Mouse (Mus musculus) neural tube, embryonic 13.5 days (tissue): ENCODE data around the gene Adsl. TPM values are rescaled to one million over a fixed set of nuclear protein-coding genes. Genes with fewer than 3 reads are reported as not detected.

ENCODE experiments used
- ATAC-seq: fragments of 200-750 bp; cut with Nextera tagmentation; 2 replicates; pipeline ENCODE4 v1.8.0; 2017; ENCODE audit warnings: low read depth, mild to moderate bottlenecking, moderate TSS enrichment, moderate library complexity
- H3K27ac ChIP-seq: fragments of 300-500 bp; sonication (generic); replicated peaks from 2 replicates; pipeline ENCODE4 v1.5.1; 2015; ENCODE audit warnings: moderate library complexity, mild to moderate bottlenecking, inconsistent platforms
- H3K27me3 ChIP-seq: fragments of 300-500 bp; sonication (generic); 2 replicates; pipeline ENCODE4 v1.6.1; 2015; ENCODE audit warnings: mild to moderate bottlenecking, inconsistent platforms
- H3K36me3 ChIP-seq: fragments of 300-500 bp; sonication (generic); 2 replicates; pipeline ENCODE4 v1.6.1; 2015; ENCODE audit warnings: mild to moderate bottlenecking, inconsistent platforms
- H3K4me1 ChIP-seq: fragments of 300-500 bp; sonication (generic); replicated peaks from 2 replicates; pipeline ENCODE4 v1.6.1; 2015; ENCODE audit warnings: inconsistent platforms
- H3K4me2 ChIP-seq: fragments of 300-500 bp; sonication (generic); 2 replicates; pipeline ENCODE4 v1.6.1; 2015; ENCODE audit warnings: inconsistent platforms, mild to moderate bottlenecking, moderate library complexity
- H3K4me3 ChIP-seq: fragments of 300-500 bp; sonication (generic); 2 replicates; pipeline ENCODE4 v1.5.1; 2015; ENCODE audit warnings: mild to moderate bottlenecking, inconsistent platforms
- H3K9ac ChIP-seq: fragments of 300-500 bp; sonication (generic); 2 replicates; pipeline ENCODE4 v1.6.1; 2015; ENCODE audit warnings: moderate library complexity, mild to moderate bottlenecking, inconsistent platforms
- H3K9me3 ChIP-seq: fragments of 300-500 bp; sonication (generic); 2 replicates; pipeline ENCODE4 v1.6.1; 2016; ENCODE audit warnings: inconsistent platforms
- WGBS: fragments of 180-500 bp; shearing (Covaris S2); methylation state at CpG from one replicate; pipeline ENCODE4 v1.1.7; 2015; 5-methylcytosine and 5-hydroxymethylcytosine counted together
- polyA plus RNA-seq: library from polyadenylated mRNA; unstranded; fragments of >200 nt; fragmentation: Nextera tagmentation; extraction: Ambion mirVana; gene quantifications from 2 replicates; pipeline ENCODE4 v1.2.1, GENCODE M21; 2015

The Adsl gene
- polyA plus RNA-seq, 1 experiment from 2014 or later = 90.5 TPM

DNA sequence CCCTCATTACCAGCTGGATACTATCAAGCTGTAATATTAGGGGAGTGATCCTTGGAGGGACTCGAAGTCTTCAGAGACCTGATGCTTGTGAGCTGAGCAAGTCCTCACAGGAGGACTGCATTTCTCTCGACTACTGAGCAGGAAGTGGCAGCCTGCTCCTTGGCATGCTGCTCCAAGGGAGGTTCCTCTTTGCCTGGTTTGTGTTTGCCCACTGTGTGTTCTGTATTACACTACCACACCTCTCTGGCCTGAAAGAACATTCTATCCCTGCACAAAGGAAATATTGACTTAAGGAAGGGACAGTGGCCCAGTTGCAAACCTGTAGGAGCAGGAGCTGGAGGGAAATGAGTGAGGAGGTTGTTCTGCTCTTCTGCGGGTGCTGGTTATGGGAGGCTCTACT lies 41.4 kb downstream of the Adsl start:
- Histone ChIP-seq H3K4me3 (no peak overlapping the region), H3K36me3 (no peaks in the 10 kb centered on the region), H3K9me3 (no peaks in the 10 kb centered on the region), H3K9ac (no peak overlapping the region), H3K4me2 (no peak overlapping the region), H3K4me1 (no peaks in the 10 kb centered on the region), H3K27ac (no peak overlapping the region), H3K27me3 (no peaks in the 10 kb centered on the region)
- no peak for ATAC-seq
- 74% methylated on average over 3 of the region's 3 CpGs for WGBS

DNA sequence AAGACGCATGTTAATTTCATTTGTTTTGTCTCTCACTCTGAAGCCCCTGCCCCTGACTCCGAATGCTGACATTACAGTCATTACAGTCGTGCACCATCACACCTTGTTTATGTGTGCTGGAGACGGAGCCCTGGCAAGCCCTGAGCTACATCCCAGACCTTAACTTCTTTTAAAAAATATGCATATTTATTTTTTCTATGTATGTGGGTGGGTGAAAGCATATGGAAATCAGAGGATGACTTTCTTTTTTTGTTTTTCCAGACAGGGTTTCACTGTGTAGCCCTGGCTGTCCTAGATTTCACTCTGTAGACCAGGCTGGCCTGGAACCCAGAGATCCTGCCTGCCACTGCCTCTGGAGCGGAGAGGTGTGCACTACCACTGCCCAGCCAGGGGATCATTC lies 46.7 kb downstream of the Adsl start:
- no peak overlapping the region for H3K27ac ChIP-seq

DNA sequence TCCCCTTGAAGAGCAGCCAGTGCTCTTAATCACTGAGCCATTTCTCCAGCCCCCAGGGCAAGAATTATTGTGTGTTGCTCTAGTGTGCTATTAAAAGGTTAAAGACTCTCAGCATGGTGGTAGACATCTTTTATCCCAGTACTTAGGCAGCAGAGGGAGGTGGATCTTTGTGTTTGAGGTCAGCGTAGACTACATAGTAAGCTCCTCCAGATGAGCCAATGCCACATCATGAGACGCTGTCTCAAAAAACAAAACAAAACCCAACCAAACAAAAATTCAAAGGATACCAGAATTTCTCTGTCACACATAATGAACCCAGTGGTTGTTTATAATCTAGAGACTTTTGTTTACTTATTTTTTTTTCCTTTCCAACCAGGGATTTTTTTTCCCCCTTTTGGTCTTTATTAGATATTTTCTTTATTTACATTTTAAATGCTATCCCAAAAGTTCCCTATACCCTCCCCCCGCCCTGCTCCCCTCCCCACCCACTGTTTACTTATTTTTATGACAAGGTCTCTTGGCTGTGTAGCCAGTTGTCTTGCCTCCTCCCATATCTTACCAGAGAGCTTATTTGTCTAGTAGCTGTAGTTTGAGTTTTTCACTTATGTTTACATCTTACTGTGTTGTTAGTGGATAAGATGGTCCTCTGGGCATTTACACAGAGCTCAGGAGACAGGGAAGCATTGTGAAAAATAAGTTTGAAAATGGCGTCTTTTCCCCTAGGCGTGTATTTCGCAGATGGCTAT lies 48.0 kb downstream of the Adsl start:
- Histone ChIP-seq H3K4me2 (no peak overlapping the region), H3K4me1 (0 out of 2 replicates have a peak, but pooled peaks cover 5% of the 10 kb centered on the region), H3K27me3 (no peaks in the 10 kb centered on the region), H3K36me3 (no peaks in the 10 kb centered on the region), H3K4me3 (no peak overlapping the region), H3K9me3 (no peaks in the 10 kb centered on the region), H3K27ac (no peak overlapping the region), H3K9ac (no peak overlapping the region)
- no peak for ATAC-seq
- WGBS = 79% methylated on average over 6 of the region's 6 CpGs

More for the DNA sequence above, 46.7 kb downstream of the Adsl start:
- H3K9ac ChIP-seq = no peak overlapping the region
- ATAC-seq = no peak
- H3K4me2 ChIP-seq = no peak overlapping the region
- H3K36me3 ChIP-seq = no peaks in the 10 kb centered on the region
- no peaks in the 10 kb centered on the region for H3K4me1 ChIP-seq
- H3K9me3 ChIP-seq = no peaks in the 10 kb centered on the region
- 86% methylated on average over 5 of the region's 5 CpGs for WGBS
- no peak overlapping the region for H3K4me3 ChIP-seq
- H3K27me3 ChIP-seq = no peaks in the 10 kb centered on the region

DNA sequence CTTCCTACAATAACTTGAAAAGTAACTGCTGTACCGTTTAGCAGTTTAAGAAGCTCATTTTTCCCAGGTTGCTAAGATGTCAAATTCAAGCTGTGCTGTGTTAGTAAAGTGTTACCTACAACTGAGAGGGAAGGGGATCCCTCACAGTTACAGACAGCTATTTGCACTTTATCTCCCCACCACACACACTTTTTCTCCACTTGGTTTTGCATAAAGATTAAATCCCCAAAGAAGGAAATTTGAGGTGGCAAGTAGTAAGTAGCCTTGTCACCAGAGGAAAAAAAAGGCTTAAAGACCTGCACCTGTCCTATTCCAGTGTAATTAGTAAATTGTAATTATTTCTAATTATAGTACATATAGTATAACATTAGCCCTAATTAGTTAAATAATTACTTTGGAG lies 48.8 kb downstream of the Adsl start:
- Histone ChIP-seq H3K4me1 (0 out of 2 replicates have a peak, but pooled peaks cover 5% of the 10 kb centered on the region), H3K27ac (no peak overlapping the region), H3K9me3 (no peaks in the 10 kb centered on the region), H3K4me3 (no peak overlapping the region), H3K9ac (no peak overlapping the region), H3K4me2 (no peak overlapping the region), H3K27me3 (no peaks in the 10 kb centered on the region), H3K36me3 (no peaks in the 10 kb centered on the region)
- WGBS = 82% methylated on average over 1 of the region's 1 CpGs
- no peak for ATAC-seq

DNA sequence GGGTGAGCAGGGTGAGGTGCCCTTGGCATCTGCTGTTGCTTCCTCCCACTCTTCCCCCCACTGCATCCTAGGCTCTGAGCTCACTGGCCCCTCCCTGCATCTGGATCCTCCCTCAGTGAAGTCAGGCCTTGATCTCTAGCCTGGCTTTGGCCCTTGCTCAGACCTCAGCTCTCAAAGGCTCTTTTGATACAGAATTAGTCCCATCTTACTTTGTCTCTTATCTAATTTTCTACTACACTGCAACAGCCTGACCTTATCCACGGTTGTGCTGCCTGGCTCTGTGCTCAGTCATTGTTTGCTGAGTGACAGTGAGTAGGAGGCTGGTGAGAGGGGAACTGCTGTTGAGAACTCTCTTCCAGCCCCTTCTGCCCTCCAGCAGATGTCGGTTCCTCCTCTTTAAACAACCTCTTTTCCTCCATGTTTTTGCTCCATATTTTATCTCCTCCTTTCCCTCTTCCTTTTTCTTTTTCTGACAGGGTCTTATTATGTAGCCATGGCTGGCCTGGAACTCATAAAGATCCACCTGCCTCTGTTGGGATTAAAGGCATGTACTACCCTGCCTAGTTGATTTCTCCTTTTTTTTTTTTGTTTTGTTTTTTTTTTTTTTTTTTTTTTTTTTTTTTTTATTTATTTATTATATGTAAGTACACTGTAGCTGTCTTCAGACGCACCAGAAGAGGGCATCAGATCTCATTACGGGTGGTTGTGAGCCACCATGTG lies 52.3 kb downstream of the Adsl start:
- no peak for ATAC-seq
- Histone ChIP-seq H3K9ac (peak overlapping the region; percentile 22; the same call in 1 of the 2 replicates), H3K27me3 (no peaks in the 10 kb centered on the region), H3K4me3 (no peak overlapping the region), H3K4me2 (no peak overlapping the region), H3K4me1 (0 out of 2 replicates have a peak, but pooled peaks cover 5% of the 10 kb centered on the region), H3K9me3 (no peaks in the 10 kb centered on the region), H3K36me3 (peaks cover 29% of the 10 kb centered on the region), H3K27ac (no peak overlapping the region)
- WGBS = 62% methylated on average over 4 of the region's 4 CpGs

DNA sequence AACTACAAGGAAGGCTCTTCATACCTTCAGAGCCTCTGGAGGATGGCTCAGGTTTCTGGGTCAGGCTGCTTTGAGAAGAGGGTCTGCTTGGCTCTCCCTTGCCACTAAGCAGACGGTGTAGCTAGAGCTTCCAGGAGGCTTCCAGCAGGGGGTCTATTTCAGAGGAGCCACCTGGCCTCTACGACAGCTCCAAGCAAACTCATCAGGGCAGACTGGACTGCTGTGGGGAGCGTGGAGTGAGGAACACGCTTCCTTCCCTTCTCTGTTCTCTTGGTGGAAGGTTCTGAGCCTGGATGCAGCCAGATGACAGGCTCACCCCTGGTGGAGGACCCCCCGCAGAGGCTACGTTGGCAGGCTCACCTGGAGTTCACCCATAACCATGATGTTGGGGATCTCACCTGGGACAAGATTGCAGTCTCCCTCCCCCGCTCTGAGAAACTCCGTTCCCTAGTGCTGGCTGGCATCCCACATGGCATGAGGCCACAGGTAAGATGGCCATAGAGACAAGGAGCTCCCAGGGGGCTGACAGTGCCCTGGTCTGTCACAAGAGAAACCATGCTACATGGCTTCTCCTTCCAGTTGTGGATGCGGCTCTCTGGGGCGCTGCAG lies 57.9 kb downstream of the Adsl start:
- Histone ChIP-seq H3K9ac (no peak overlapping the region), H3K27me3 (no peaks in the 10 kb centered on the region), H3K4me2 (no peak overlapping the region), H3K27ac (no peak overlapping the region), H3K9me3 (no peaks in the 10 kb centered on the region), H3K36me3 (peaks cover 82% of the 10 kb centered on the region), H3K4me3 (no peak overlapping the region), H3K4me1 (no peaks in the 10 kb centered on the region)
- 91% methylated on average over 10 of the region's 10 CpGs for WGBS
- no peak for ATAC-seq

DNA sequence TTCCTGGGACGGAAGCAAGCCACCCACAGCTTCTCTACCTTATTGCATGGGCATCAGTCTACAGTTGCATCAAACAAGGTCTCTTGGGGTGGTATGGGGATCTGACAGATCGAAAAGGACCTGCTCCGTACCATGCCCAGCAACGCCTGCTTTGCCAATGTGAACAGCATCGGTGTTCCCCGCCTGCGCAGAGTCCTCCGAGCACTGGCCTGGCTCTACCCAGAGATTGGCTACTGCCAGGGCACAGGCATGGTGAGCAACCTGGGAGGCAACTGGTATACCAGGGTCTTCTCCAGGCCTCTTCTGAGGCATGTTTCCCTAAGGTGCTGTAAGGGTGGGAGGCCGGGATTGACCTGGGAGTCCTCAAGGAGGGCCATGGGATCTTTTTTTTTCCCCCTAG lies 59.0 kb downstream of the Adsl start:
- Histone ChIP-seq H3K4me3 (no peak overlapping the region), H3K36me3 (peaks cover 93% of the 10 kb centered on the region), H3K9ac (no peak overlapping the region), H3K4me2 (no peak overlapping the region), H3K27me3 (no peaks in the 10 kb centered on the region), H3K9me3 (no peaks in the 10 kb centered on the region), H3K4me1 (no peaks in the 10 kb centered on the region), H3K27ac (no peak overlapping the region)
- no peak for ATAC-seq
- 95% methylated on average over 9 of the region's 9 CpGs for WGBS

DNA sequence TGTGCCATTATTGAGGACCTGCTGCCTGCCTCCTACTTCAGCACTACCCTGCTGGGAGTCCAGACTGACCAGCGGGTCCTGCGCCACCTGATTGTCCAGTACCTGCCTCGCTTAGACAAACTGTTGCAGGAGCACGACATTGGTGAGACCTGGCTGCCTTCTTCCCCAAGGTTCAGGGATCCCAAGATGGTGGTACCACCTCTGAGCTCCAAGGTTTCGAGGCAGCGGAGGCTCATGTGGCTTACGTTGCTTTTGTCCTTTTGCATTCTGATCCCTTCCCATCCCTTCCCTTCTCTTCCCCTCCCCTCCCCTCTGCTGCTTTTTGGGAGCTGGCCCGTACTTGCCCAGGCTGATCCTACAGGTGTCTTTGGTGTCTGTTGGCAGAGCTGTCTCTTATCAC lies 59.6 kb downstream of the Adsl start:
- no peak for ATAC-seq
- H3K4me2 ChIP-seq = no peak overlapping the region
- no peak overlapping the region for H3K27ac ChIP-seq
- H3K4me3 ChIP-seq = no peak overlapping the region
- no peaks in the 10 kb centered on the region for H3K27me3 ChIP-seq
- 83% methylated on average over 8 of the region's 8 CpGs for WGBS
- H3K9ac ChIP-seq = no peak overlapping the region
- no peaks in the 10 kb centered on the region for H3K9me3 ChIP-seq
- H3K4me1 ChIP-seq = no peaks in the 10 kb centered on the region
- H3K36me3 ChIP-seq = peaks cover 92% of the 10 kb centered on the region

DNA sequence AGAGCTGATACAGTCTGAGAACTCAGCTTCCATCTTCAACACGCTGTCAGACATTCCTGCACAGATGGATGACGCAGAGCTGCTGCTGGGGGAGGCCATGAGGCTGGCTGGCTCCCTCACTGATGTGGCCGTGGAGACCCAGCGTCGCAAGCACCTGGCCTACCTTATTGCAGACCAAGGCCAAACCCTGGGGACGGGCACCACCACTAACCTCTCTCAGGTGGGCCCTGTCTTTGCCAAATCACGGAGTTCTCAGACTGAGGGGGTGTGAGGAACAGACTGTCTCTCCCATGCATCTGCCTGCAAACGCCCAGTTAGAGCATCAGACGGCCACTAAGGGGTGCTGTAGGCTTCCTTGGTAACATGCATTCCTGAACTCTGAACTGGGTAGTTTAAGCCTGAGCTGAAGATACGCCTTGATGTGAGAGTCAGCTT lies 60.4 kb downstream of the Adsl start:
- Histone ChIP-seq H3K4me1 (no peaks in the 10 kb centered on the region), H3K36me3 (peaks cover 92% of the 10 kb centered on the region), H3K27me3 (no peaks in the 10 kb centered on the region), H3K4me3 (no peak overlapping the region), H3K4me2 (no peak overlapping the region), H3K27ac (no peak overlapping the region), H3K9ac (no peak overlapping the region), H3K9me3 (no peaks in the 10 kb centered on the region)
- ATAC-seq = no peak
- WGBS = 64% methylated on average over 10 of the region's 10 CpGs

DNA sequence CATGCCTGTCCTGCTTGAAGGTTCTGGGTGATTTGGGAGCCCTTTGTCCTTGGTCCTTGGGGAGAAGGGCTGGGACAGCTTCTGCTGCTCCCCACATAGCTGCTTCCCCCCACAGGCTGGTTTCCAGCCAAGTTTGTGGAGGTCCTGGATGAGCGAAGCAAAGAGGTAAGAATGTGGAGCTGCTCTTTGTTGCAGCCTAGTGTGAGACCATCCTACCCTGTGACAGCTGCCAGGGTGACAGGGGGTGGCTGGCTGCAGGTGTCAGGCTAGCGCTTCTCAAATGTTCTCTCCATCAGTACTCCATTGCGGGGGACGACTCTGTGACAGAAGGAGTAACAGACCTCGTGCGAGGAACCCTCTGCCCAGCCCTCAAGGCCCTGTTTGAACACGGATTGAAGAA lies 61.8 kb downstream of the Adsl start:
- Histone ChIP-seq H3K4me3 (no peak overlapping the region), H3K36me3 (peaks cover 94% of the 10 kb centered on the region), H3K27me3 (no peaks in the 10 kb centered on the region), H3K4me2 (no peak overlapping the region), H3K27ac (no peak overlapping the region), H3K9ac (no peak overlapping the region), H3K4me1 (no peaks in the 10 kb centered on the region), H3K9me3 (no peaks in the 10 kb centered on the region)
- ATAC-seq = no peak
- WGBS = 92% methylated on average over 7 of the region's 7 CpGs

DNA sequence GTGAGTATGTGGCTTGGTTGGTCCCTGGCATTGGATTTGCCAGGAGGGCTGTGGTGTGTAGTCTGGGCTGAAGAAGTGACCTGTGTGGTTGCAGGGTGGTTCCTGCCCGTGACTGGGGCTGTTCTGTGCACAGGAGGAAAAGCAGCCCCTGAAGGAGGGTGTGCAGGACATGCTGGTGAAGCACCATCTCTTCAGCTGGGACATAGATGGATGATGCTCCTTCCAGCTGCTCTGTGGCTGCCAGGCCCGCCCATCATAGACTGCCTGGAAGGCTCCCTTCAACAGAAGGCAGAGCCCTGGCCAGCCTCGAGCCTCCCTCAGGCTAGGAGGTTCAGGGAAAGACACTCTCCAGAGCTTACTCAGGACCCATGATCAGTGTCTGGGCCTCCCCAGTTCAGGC lies 63.2 kb downstream of the Adsl start:
- H3K4me1 ChIP-seq = no peaks in the 10 kb centered on the region
- H3K9me3 ChIP-seq = no peaks in the 10 kb centered on the region
- no peak overlapping the region for H3K4me2 ChIP-seq
- no peak overlapping the region for H3K27ac ChIP-seq
- ATAC-seq = no peak
- peaks cover 97% of the 10 kb centered on the region for H3K36me3 ChIP-seq
- H3K27me3 ChIP-seq = no peaks in the 10 kb centered on the region
- H3K9ac ChIP-seq = no peak overlapping the region
- H3K4me3 ChIP-seq = no peak overlapping the region
- 74% methylated on average over 3 of the region's 3 CpGs for WGBS

DNA sequence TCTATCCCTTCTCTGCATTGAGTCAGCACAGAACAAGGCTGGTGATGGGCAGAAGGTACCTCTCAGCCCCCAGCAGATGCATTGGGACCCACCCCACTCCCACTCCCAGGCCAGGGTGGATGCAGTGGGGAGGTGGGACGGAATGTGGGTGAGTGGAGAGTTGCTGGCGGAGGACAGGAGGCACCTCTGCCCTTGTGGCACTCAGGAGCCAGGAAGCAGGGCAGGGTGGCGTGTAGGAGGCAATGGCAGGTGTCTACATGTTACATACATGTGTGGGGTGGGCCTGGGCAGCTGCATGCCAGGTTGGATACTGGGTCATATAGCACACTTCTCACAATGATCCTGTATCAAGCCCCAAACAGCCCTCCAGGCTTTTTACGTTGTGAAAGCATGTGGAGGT lies 64.1 kb downstream of the Adsl start:
- Histone ChIP-seq H3K27ac (no peak overlapping the region), H3K9ac (no peak overlapping the region), H3K4me2 (no peak overlapping the region), H3K4me1 (no peaks in the 10 kb centered on the region), H3K9me3 (no peaks in the 10 kb centered on the region), H3K27me3 (no peaks in the 10 kb centered on the region), H3K4me3 (no peak overlapping the region), H3K36me3 (peaks cover 97% of the 10 kb centered on the region)
- WGBS = 96% methylated on average over 4 of the region's 4 CpGs
- no peak for ATAC-seq
